Mouse (Mus musculus): ENCODE data around the gene Map3k4. TPM values are rescaled to one million over a fixed set of nuclear protein-coding genes. Genes with fewer than 3 reads are reported as not detected.

Gene Map3k4
- polyA plus RNA-seq, 1 experiment from 2014 or later = 54.1 TPM

- H3K27me3 ChIP-seq = no peaks in the 10 kb centered on the region
- no peak overlapping the region for H3K27ac ChIP-seq
- WGBS = 86% methylated on average over 4 of the region's 4 CpGs
- no peak overlapping the region for H3K4me2 ChIP-seq
- no peak for ATAC-seq (ENCODE audit: low FRiP score)
- H3K36me3 ChIP-seq (replicated peaks) = peaks cover 32% of the 10 kb centered on the region
- H3K4me1 ChIP-seq = peaks cover 26% of the 10 kb centered on the region
- H3K9ac ChIP-seq = no peak overlapping the region
- no peak overlapping the region for H3K4me3 ChIP-seq (replicated peaks)
- no peaks in the 10 kb centered on the region for H3K9me3 ChIP-seq
Observed at GRCm38 (mm10) chr17:12209481-12209880, 109.1 kb downstream of the Map3k4 start.

DNA sequence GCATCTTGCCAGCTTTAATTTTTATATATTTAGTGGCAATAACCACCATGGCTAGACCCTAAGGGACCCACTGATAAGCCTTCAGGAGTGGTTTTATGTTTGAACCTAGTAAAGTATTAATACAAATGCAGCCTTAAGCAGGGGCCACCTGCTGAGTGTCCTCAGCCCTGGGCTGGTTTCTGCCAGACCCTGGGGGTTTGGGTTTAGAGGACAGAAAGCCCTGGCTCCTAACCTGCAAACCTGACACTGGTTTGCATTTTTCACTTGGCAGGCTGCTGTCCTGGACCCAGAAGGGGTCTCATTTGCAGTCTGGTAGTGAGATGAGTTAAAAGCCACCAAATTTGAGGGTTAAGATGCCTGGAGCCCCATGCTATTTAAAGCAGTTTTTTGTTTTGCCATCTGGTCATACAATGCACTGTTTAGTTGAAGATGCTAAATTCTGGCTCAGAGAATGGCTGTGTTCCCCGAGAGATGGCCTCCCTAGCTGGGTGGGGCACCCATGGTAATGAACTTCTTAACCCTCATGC is 111.5 kb downstream of the Map3k4 start:
- Histone ChIP-seq H3K4me1 (peaks cover 38% of the 10 kb centered on the region), H3K4me2 (no peak overlapping the region), H3K27ac (0 out of 2 replicates have a peak overlapping the region, but pooled peaks have one; percentile 31), H3K9ac (no peak overlapping the region), H3K36me3 (replicated peaks) (peaks cover 11% of the 10 kb centered on the region), H3K4me3 (replicated peaks) (no peak overlapping the region), H3K9me3 (no peaks in the 10 kb centered on the region), H3K27me3 (no peaks in the 10 kb centered on the region)
- no peak for ATAC-seq (ENCODE audit: low FRiP score)
- 24% methylated on average over 1 of the region's 1 CpGs for WGBS

GRCm38 (mm10) chr17:12206248-12206647 is 112.3 kb downstream of the Map3k4 start:
- no peak for ATAC-seq (ENCODE audit: low FRiP score)

GRCm38 (mm10) chr17:12205694-12206075 is 112.9 kb downstream of the Map3k4 start:
- Histone ChIP-seq H3K4me1 (peaks cover 38% of the 10 kb centered on the region), H3K4me2 (no peak overlapping the region), H3K4me3 (replicated peaks) (no peak overlapping the region), H3K27me3 (no peaks in the 10 kb centered on the region), H3K27ac (peak overlapping the region; percentile 59), H3K9me3 (no peaks in the 10 kb centered on the region), H3K36me3 (replicated peaks) (no peaks in the 10 kb centered on the region), H3K9ac (no peak overlapping the region)
- ATAC-seq (ENCODE audit: low FRiP score) = no peak
- 51% methylated on average over 4 of the region's 4 CpGs for WGBS

More at GRCm38 (mm10) chr17:12206248-12206647, 112.3 kb downstream of the Map3k4 start:
- Histone ChIP-seq H3K4me1 (peaks cover 38% of the 10 kb centered on the region), H3K9ac (no peak overlapping the region), H3K4me2 (no peak overlapping the region), H3K36me3 (replicated peaks) (peaks cover 3% of the 10 kb centered on the region; the same call in 1 of the 2 replicates), H3K9me3 (no peaks in the 10 kb centered on the region), H3K4me3 (replicated peaks) (no peak overlapping the region), H3K27me3 (no peaks in the 10 kb centered on the region), H3K27ac (peak overlapping the region; percentile 59)
- WGBS = 82% methylated on average over 3 of the region's 3 CpGs

- no peak overlapping the region for H3K9ac ChIP-seq
- H3K27me3 ChIP-seq = no peaks in the 10 kb centered on the region
- no peak for ATAC-seq (ENCODE audit: low FRiP score)
- H3K4me3 ChIP-seq (replicated peaks) = no peak overlapping the region
- no peak overlapping the region for H3K4me2 ChIP-seq
- H3K27ac ChIP-seq = peak overlapping the region; percentile 59
- peaks cover 38% of the 10 kb centered on the region for H3K4me1 ChIP-seq
- no peaks in the 10 kb centered on the region for H3K36me3 ChIP-seq (replicated peaks)
- H3K9me3 ChIP-seq = no peaks in the 10 kb centered on the region
- WGBS = 80% methylated on average over 10 of the region's 10 CpGs
Observed at GRCm38 (mm10) chr17:12205015-12205693, 113.4 kb downstream of the Map3k4 start.

- Histone ChIP-seq H3K36me3 (replicated peaks) (peaks cover under 1% of the 10 kb centered on the region; the same call in 1 of the 2 replicates), H3K4me2 (no peak overlapping the region), H3K27ac (peak overlapping the region; percentile 65), H3K27me3 (no peaks in the 10 kb centered on the region), H3K4me3 (replicated peaks) (no peak overlapping the region), H3K4me1 (peaks cover 38% of the 10 kb centered on the region), H3K9me3 (no peaks in the 10 kb centered on the region), H3K9ac (no peak overlapping the region)
- no peak for ATAC-seq (ENCODE audit: low FRiP score)
- 77% methylated on average over 3 of the region's 3 CpGs for WGBS
Observed at GRCm38 (mm10) chr17:12204689-12205014, 113.9 kb downstream of the Map3k4 start.

DNA sequence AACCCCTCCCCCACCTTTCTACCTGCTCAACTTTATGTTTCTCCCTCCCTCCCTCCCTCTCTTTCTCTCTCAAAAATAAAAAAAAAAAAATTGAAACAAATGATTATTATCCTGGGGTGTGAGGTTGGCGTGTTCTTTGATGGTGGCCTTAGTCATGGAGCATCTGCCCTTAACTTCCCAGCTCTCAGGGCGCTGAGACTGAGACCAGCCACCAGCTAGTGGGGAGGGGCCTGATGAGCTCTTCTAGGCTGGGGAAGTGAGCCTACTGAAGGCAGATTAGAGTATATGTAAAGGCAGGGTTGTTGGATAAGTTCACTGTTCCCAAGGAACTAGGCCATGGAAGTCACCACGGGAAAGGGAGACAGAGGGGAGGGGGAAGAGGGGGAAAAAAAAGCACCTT is 114.3 kb downstream of the Map3k4 start:
- WGBS = 75% methylated on average over 3 of the region's 3 CpGs
- peaks cover 38% of the 10 kb centered on the region for H3K4me1 ChIP-seq
- no peak for ATAC-seq (ENCODE audit: low FRiP score)
- H3K9me3 ChIP-seq = no peaks in the 10 kb centered on the region
- H3K9ac ChIP-seq = no peak overlapping the region
- no peak overlapping the region for H3K4me3 ChIP-seq (replicated peaks)
- H3K27me3 ChIP-seq = no peaks in the 10 kb centered on the region
- H3K27ac ChIP-seq = peak overlapping the region; percentile 65
- H3K4me2 ChIP-seq = no peak overlapping the region
- peaks cover 4% of the 10 kb centered on the region; the same call in 1 of the 2 replicates for H3K36me3 ChIP-seq (replicated peaks)

- 0 out of 2 replicates have a peak overlapping the region, but pooled peaks have one; percentile 25 for H3K27ac ChIP-seq
- H3K4me1 ChIP-seq = peaks cover 38% of the 10 kb centered on the region
- H3K9ac ChIP-seq = no peak overlapping the region
- WGBS = 64% methylated on average over 15 of the region's 15 CpGs
- H3K4me3 ChIP-seq (replicated peaks) = no peak overlapping the region
- H3K27me3 ChIP-seq = no peaks in the 10 kb centered on the region
- H3K36me3 ChIP-seq (replicated peaks) = peaks cover 8% of the 10 kb centered on the region; the same call in 1 of the 2 replicates
- no peak overlapping the region for H3K4me2 ChIP-seq
- peak; percentile 67 for ATAC-seq (ENCODE audit: low FRiP score)
- H3K9me3 ChIP-seq = no peaks in the 10 kb centered on the region
Observed at GRCm38 (mm10) chr17:12203414-12203897, 115.1 kb downstream of the Map3k4 start.

- no peak overlapping the region for H3K27ac ChIP-seq
- H3K4me1 ChIP-seq = peaks cover 27% of the 10 kb centered on the region
- WGBS = 100% methylated on average over 1 of the region's 1 CpGs
- no peak overlapping the region for H3K4me3 ChIP-seq (replicated peaks)
- H3K9ac ChIP-seq = no peak overlapping the region
- no peaks in the 10 kb centered on the region for H3K27me3 ChIP-seq
- H3K4me2 ChIP-seq = no peak overlapping the region
- no peaks in the 10 kb centered on the region for H3K9me3 ChIP-seq
- ATAC-seq (ENCODE audit: low FRiP score) = no peak
- peaks cover 13% of the 10 kb centered on the region; the same call in 1 of the 2 replicates for H3K36me3 ChIP-seq (replicated peaks)
Observed at GRCm38 (mm10) chr17:12201086-12201485, 117.5 kb downstream of the Map3k4 start.

- Histone ChIP-seq H3K4me3 (replicated peaks) (no peak overlapping the region), H3K27me3 (no peaks in the 10 kb centered on the region), H3K9me3 (no peaks in the 10 kb centered on the region), H3K4me2 (no peak overlapping the region), H3K9ac (no peak overlapping the region), H3K36me3 (replicated peaks) (peaks cover 13% of the 10 kb centered on the region; the same call in 1 of the 2 replicates), H3K4me1 (peaks cover 16% of the 10 kb centered on the region; the same call in 1 of the 2 replicates), H3K27ac (no peak overlapping the region)
- no peak for ATAC-seq (ENCODE audit: low FRiP score)
- 87% methylated on average over 4 of the region's 4 CpGs for WGBS
Observed at GRCm38 (mm10) chr17:12199933-12200332, 118.7 kb downstream of the Map3k4 start.

DNA sequence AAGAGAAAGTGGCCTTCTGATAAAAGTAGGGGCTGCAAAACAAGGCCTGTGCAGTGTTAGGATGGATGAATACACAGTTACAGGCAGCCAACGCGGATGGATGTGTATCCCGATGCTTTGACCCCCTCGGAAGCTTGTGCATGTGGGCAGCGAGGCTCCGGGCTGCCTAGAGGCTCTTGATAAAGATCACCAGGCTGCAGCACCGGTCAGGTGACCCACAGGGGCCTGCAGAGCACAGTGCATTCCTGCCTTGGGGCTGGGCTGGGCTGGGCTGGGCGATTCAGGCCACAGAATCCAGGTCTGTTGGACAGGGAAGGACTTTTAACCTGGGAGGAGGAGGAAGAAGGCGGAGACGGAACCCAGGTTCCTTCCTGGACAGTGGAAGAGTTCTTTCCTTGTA is 123.0 kb downstream of the Map3k4 start:
- Histone ChIP-seq H3K36me3 (replicated peaks) (peaks cover 13% of the 10 kb centered on the region; the same call in 1 of the 2 replicates), H3K27ac (no peak overlapping the region), H3K9me3 (no peaks in the 10 kb centered on the region), H3K9ac (no peak overlapping the region), H3K4me1 (no peaks in the 10 kb centered on the region), H3K4me3 (replicated peaks) (no peak overlapping the region), H3K4me2 (no peak overlapping the region), H3K27me3 (no peaks in the 10 kb centered on the region)
- no peak for ATAC-seq (ENCODE audit: low FRiP score)
- 79% methylated on average over 10 of the region's 10 CpGs for WGBS

GRCm38 (mm10) chr17:12195137-12195536 is 123.5 kb downstream of the Map3k4 start:
- no peaks in the 10 kb centered on the region for H3K9me3 ChIP-seq
- no peak for ATAC-seq (ENCODE audit: low FRiP score)
- no peak overlapping the region for H3K4me2 ChIP-seq
- 64% methylated on average over 5 of the region's 5 CpGs for WGBS
- H3K9ac ChIP-seq = no peak overlapping the region
- no peaks in the 10 kb centered on the region for H3K27me3 ChIP-seq
- peaks cover 13% of the 10 kb centered on the region; the same call in 1 of the 2 replicates for H3K36me3 ChIP-seq (replicated peaks)
- H3K27ac ChIP-seq = no peak overlapping the region
- H3K4me1 ChIP-seq = no peaks in the 10 kb centered on the region
- no peak overlapping the region for H3K4me3 ChIP-seq (replicated peaks)

- no peak overlapping the region for H3K27ac ChIP-seq
- no peak for ATAC-seq (ENCODE audit: low FRiP score)
Observed at GRCm38 (mm10) chr17:12187782-12188181, 130.8 kb downstream of the Map3k4 start.

More at GRCm38 (mm10) chr17:12187782-12188181, 130.8 kb downstream of the Map3k4 start:
- H3K4me2 ChIP-seq = no peak overlapping the region
- no peak overlapping the region for H3K4me3 ChIP-seq (replicated peaks)
- no peak overlapping the region for H3K9ac ChIP-seq
- WGBS = 41% methylated on average over 1 of the region's 1 CpGs
- peaks cover 11% of the 10 kb centered on the region for H3K4me1 ChIP-seq
- H3K36me3 ChIP-seq (replicated peaks) = peaks cover 2% of the 10 kb centered on the region; the same call in 1 of the 2 replicates
- H3K9me3 ChIP-seq = no peaks in the 10 kb centered on the region
- no peaks in the 10 kb centered on the region for H3K27me3 ChIP-seq

Measured in forebrain, embryonic 12.5 days (tissue).